Mouse (Mus musculus): ENCODE results near the gene Ensa. TPM values are rescaled to one million over a fixed set of nuclear protein-coding genes. Genes with fewer than 3 reads are reported as not detected.
A peak's percentile ranks its signal among the peaks of the same experiment; 100 is the strongest.
"Not testable (repeated sequence)": the region's sequence is repeated elsewhere in the genome, so short reads cannot be mapped to it uniquely, and the experiment has no call there.

The Ensa gene
- polyA plus RNA-seq, 1 experiment from 2014 or later, result 106 TPM

- no peaks in the 10 kb centered on the region for H3K9me3 ChIP-seq
- no peaks in the 10 kb centered on the region for H3K27me3 ChIP-seq
- peaks cover 22% of the 10 kb centered on the region for H3K36me3 ChIP-seq
- no peak overlapping the region for H3K27ac ChIP-seq (replicated peaks)
- no peak overlapping the region for H3K9ac ChIP-seq (replicated peaks)
- H3K4me1 ChIP-seq, result peaks cover 20% of the 10 kb centered on the region
- ATAC-seq (ENCODE audit: low FRiP score, low read depth), result no peak
- no peak overlapping the region for H3K4me3 ChIP-seq
- no peak overlapping the region for H3K4me2 ChIP-seq (replicated peaks)
- WGBS, result 65% methylated on average over 2 of the region's 2 CpGs
These were observed 1.2 kb upstream of the Ensa start for GRCm38 (mm10) chr3:95623551-95623950.

DNA sequence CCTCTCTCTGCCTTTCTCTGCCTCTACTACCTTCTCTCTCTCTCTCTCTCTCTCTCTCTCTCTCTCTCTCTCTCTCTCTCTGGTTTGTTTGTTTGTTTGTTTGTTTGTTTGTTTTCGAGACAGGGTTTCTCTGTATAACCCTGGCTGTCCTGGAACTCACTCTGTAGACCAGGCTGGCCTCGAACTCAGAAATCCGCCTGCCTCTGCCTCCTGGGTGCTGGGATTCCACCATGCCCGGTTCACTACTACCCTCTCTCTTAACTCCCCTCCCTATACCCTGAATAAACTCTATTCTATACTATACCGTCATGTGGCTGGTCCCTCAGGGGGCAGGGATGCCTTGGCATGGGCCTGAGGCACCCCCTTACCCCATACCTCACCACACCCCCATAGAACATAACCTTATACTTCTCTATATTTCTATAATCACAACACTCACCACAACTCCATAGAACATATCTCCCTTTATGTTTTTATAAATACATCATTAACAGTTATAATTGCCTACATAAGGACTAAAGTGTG, 740 bp upstream of the Ensa start:
- not testable (repeated sequence) for H3K9me3 ChIP-seq; H3K27me3 ChIP-seq; ATAC-seq (ENCODE audit: low FRiP score, low read depth)
- Histone ChIP-seq H3K4me2 (replicated peaks) (peak overlapping the region; percentile 53), H3K36me3 (peaks cover 26% of the 10 kb centered on the region), H3K9ac (replicated peaks) (0 out of 2 replicates have a peak overlapping the region, but pooled peaks have one; percentile 46), H3K4me3 (peak overlapping the region; percentile 72), H3K27ac (replicated peaks) (peak overlapping the region; percentile 76), H3K4me1 (peaks cover 20% of the 10 kb centered on the region)
- WGBS, result 74% methylated on average over 5 of the region's 5 CpGs

DNA sequence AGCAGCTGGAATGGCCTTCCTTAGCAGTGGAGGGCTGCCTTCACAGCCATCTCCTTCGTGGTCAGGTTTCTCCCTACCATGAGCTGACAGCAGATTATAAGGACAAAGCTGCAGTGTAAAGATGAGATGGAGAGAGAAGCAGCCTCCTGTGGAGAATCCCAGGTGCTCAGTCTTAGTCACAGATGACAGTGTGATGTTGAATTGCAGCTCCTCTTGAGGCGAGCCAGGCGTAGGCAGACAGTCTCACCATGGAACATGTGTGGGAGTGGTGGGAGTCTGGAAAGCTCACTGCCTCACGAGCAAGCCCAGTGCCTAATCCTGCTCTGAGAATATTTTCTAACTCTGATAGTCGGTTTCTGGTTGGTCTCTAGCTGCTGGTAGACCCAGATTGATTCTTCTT, 3.0 kb downstream of the Ensa start:
- Histone ChIP-seq H3K4me3 (no peak overlapping the region), H3K9ac (replicated peaks) (no peak overlapping the region), H3K27ac (replicated peaks) (no peak overlapping the region), H3K4me2 (replicated peaks) (no peak overlapping the region), H3K4me1 (peaks cover 20% of the 10 kb centered on the region), H3K27me3 (no peaks in the 10 kb centered on the region), H3K36me3 (peaks cover 58% of the 10 kb centered on the region), H3K9me3 (no peaks in the 10 kb centered on the region)
- no peak for ATAC-seq (ENCODE audit: low FRiP score, low read depth)
- 92% methylated on average over 5 of the region's 5 CpGs for WGBS

DNA sequence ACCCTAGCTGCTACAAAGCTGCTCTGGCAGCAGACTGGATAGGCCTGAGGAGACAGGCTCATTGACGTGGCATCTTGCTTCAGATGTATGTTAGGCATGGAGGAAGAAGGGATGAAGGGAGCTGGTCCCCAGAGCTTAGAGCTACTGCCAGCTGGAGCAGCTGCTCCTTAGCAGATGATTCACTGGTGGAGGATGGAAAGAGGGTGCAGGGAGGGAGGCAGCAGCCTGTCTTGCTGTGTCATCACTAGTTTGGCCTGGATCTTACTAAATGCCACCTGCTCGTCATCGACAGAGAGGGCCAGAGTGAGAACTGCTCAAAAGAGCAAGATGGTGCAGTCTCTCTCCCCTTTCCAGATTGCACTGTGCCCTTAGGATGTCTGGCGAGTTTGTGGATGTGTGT, 5.0 kb downstream of the Ensa start:
- Histone ChIP-seq H3K27me3 (no peaks in the 10 kb centered on the region), H3K4me1 (peaks cover 14% of the 10 kb centered on the region), H3K4me2 (replicated peaks) (no peak overlapping the region), H3K9ac (replicated peaks) (no peak overlapping the region), H3K36me3 (peaks cover 72% of the 10 kb centered on the region), H3K27ac (replicated peaks) (no peak overlapping the region), H3K4me3 (no peak overlapping the region), H3K9me3 (no peaks in the 10 kb centered on the region)
- no peak for ATAC-seq (ENCODE audit: low FRiP score, low read depth)
- 85% methylated on average over 4 of the region's 4 CpGs for WGBS

DNA sequence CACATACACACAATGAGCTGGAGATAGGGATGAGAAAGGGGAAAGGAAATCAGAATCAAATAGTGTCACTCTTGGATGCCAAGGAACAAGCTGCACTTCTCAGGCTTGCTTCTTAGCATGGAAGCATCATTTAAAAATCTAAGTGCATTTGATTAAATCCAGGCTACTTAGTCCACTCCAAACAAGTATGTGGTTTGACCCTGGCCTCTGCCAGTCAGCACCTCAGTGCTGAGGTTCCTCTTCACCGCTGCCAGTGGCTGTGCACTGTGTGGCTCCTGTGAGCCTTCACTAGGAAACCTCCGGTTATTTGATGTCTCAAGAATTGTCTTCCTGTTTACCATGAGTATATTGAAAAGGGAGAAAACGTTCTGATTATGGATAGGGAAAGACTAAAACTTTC, 6.1 kb downstream of the Ensa start:
- 87% methylated on average over 3 of the region's 3 CpGs for WGBS
- ATAC-seq (ENCODE audit: low FRiP score, low read depth), result no peak
- peaks cover 82% of the 10 kb centered on the region for H3K36me3 ChIP-seq
- no peaks in the 10 kb centered on the region for H3K9me3 ChIP-seq
- H3K27ac ChIP-seq (replicated peaks), result no peak overlapping the region
- H3K9ac ChIP-seq (replicated peaks), result no peak overlapping the region
- no peak overlapping the region for H3K4me2 ChIP-seq (replicated peaks)
- H3K4me1 ChIP-seq, result peaks cover 11% of the 10 kb centered on the region
- H3K27me3 ChIP-seq, result no peaks in the 10 kb centered on the region
- H3K4me3 ChIP-seq, result no peak overlapping the region

DNA sequence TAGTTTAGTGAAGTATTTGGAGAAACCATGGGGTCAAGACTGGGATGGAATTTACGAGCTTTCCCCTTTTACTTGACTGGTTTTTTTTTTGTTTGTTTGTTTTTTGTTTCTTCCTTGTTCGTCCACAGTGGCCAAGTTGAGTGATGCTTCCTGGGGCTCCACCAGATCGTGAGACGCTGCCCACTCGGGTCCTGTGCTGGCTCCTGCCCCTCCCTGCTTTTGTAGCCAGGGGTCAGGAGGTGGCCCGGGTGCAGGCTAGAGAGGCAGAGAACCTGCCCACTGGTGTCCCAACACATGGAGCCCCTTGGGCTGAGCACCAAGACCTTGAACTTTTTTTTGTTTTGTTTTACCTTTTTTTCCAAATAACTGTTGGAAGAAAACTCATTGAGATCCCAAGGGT, 6.5 kb downstream of the Ensa start:
- no peak overlapping the region for H3K9ac ChIP-seq (replicated peaks)
- H3K4me1 ChIP-seq, result peaks cover 7% of the 10 kb centered on the region
- no peaks in the 10 kb centered on the region for H3K9me3 ChIP-seq
- no peak overlapping the region for H3K4me2 ChIP-seq (replicated peaks)
- ATAC-seq (ENCODE audit: low FRiP score, low read depth), result no peak
- H3K36me3 ChIP-seq, result peaks cover 85% of the 10 kb centered on the region
- H3K27ac ChIP-seq (replicated peaks), result no peak overlapping the region
- no peaks in the 10 kb centered on the region for H3K27me3 ChIP-seq
- no peak overlapping the region for H3K4me3 ChIP-seq
- 78% methylated on average over 6 of the region's 6 CpGs for WGBS

GRCm38 (mm10) chr3:95632648-95633588, 8.1 kb downstream of the Ensa start:
- H3K27me3 ChIP-seq, result no peaks in the 10 kb centered on the region
- H3K4me3 ChIP-seq, result no peak overlapping the region
- ATAC-seq (ENCODE audit: low FRiP score, low read depth), result no peak
- peaks cover 85% of the 10 kb centered on the region for H3K36me3 ChIP-seq
- no peaks in the 10 kb centered on the region for H3K4me1 ChIP-seq
- H3K9ac ChIP-seq (replicated peaks), result no peak overlapping the region
- no peak overlapping the region for H3K27ac ChIP-seq (replicated peaks)
- H3K4me2 ChIP-seq (replicated peaks), result no peak overlapping the region
- H3K9me3 ChIP-seq, result no peaks in the 10 kb centered on the region
- WGBS, result 78% methylated on average over 12 of the region's 12 CpGs

DNA sequence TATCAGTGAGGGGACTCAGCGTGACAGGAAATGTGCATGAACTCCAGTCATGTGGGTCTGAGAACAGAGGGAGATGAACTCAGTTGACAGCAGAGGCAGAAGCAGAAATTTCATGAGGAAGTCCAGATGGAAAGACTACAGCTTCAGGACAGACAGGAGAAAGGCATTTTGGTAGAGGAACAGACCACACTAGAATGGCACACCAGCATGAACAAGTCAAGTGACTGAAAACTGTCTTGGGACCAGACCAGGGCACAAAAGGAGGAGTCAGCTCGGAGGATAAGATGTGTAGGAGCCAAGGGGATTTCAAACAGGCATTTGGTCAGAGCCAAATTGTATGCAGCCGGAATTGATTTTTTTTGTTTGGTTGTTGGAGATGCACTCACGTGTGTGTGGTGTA, 10.8 kb downstream of the Ensa start:
- Histone ChIP-seq H3K9ac (replicated peaks) (no peak overlapping the region), H3K27me3 (no peaks in the 10 kb centered on the region), H3K9me3 (no peaks in the 10 kb centered on the region), H3K4me2 (replicated peaks) (no peak overlapping the region), H3K27ac (replicated peaks) (no peak overlapping the region), H3K4me3 (no peak overlapping the region), H3K36me3 (peaks cover 75% of the 10 kb centered on the region), H3K4me1 (no peaks in the 10 kb centered on the region)
- 85% methylated on average over 4 of the region's 4 CpGs for WGBS
- ATAC-seq (ENCODE audit: low FRiP score, low read depth), result no peak

DNA sequence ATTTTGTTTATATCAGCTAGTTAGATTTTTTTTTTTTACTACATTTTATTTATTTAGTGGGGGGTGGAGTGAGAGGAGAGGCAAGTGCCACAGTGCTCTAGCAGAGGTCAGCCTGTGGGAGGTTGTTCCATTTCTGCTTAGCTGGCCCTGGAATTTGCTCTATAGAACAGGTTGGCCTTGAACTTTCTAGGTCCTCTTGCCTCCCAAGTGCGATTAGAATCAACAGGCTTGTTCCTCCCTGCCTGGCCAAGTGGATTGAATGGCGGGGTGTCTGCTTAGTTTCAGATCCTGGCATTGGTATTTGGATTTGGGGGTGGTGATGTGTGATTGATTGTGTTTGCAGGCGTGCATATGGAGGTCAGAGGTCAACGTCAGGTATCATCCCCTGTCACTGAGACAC, 11.3 kb downstream of the Ensa start:
- no peaks in the 10 kb centered on the region for H3K4me1 ChIP-seq
- no peak for ATAC-seq (ENCODE audit: low FRiP score, low read depth)
- WGBS, result 91% methylated on average over 4 of the region's 4 CpGs
- no peaks in the 10 kb centered on the region for H3K27me3 ChIP-seq
- peaks cover 74% of the 10 kb centered on the region for H3K36me3 ChIP-seq
- H3K9me3 ChIP-seq, result no peaks in the 10 kb centered on the region
- no peak overlapping the region for H3K9ac ChIP-seq (replicated peaks)
- no peak overlapping the region for H3K27ac ChIP-seq (replicated peaks)
- no peak overlapping the region for H3K4me2 ChIP-seq (replicated peaks)
- no peak overlapping the region for H3K4me3 ChIP-seq

- no peaks in the 10 kb centered on the region for H3K9me3 ChIP-seq
- H3K4me2 ChIP-seq (replicated peaks), result no peak overlapping the region
- no peak overlapping the region for H3K4me3 ChIP-seq
- no peaks in the 10 kb centered on the region for H3K27me3 ChIP-seq
- no peaks in the 10 kb centered on the region for H3K4me1 ChIP-seq
- no peak for ATAC-seq (ENCODE audit: low FRiP score, low read depth)
- H3K27ac ChIP-seq (replicated peaks), result no peak overlapping the region
- H3K36me3 ChIP-seq, result peaks cover 49% of the 10 kb centered on the region
- H3K9ac ChIP-seq (replicated peaks), result no peak overlapping the region
- WGBS, result 79% methylated on average over 1 of the region's 1 CpGs
These were observed 14.9 kb downstream of the Ensa start for GRCm38 (mm10) chr3:95639694-95640093.

- H3K36me3 ChIP-seq, result peaks cover 18% of the 10 kb centered on the region
- H3K9me3 ChIP-seq, result no peaks in the 10 kb centered on the region
- no peak for ATAC-seq (ENCODE audit: low FRiP score, low read depth)
- H3K4me2 ChIP-seq (replicated peaks), result no peak overlapping the region
- no peak overlapping the region for H3K4me3 ChIP-seq
- 93% methylated on average over 7 of the region's 7 CpGs for WGBS
- H3K4me1 ChIP-seq, result no peaks in the 10 kb centered on the region
- no peak overlapping the region for H3K9ac ChIP-seq (replicated peaks)
- H3K27ac ChIP-seq (replicated peaks), result no peak overlapping the region
- H3K27me3 ChIP-seq, result no peaks in the 10 kb centered on the region
These were observed 18.3 kb downstream of the Ensa start for GRCm38 (mm10) chr3:95643097-95643496.

DNA sequence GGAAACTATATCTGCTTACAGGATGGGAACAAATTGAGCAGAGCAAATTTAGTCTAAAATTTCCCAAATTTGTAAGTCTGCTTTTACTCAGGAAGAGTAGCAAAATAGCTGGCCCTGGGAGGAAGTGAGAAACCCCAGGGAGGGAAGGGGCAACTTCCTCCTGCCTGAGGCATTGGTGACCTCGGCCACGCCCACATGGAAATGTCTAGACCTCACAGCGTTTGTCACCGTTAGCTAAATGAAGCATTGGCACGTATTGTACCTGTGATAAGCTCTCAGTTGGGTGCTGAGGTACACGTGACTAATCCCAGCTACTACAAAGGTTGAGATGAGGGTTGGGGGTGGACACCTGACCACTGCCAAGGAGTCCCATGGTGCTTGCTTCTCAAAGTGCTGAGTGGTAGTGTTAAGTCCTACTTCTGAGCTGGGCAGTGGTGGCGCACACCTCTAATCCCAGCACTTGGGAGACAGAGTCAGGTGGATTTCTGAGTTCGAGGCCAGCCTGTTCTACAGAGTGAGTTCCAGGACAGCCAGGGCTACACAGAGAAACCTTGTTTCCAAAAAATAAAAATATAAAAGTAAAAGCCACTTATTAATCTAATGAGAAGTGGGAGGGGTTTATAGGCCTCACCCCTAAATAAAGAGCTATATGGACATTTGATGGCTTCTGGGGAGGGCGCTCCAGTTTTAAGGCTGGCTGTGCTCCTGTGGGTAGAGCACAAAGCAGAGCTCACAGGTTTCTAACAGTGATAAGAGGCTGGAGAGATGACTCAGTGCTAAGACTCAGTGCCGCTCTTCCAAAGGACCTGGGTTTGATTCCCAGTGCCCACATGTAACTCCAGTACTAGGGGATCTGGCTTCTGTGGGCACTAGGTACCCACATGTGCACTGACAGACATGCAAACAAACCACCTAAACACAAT, 20.8 kb downstream of the Ensa start:
- WGBS, result 70% methylated on average over 10 of the region's 10 CpGs
- H3K9ac ChIP-seq (replicated peaks), result no peak overlapping the region
- H3K27me3 ChIP-seq, result no peaks in the 10 kb centered on the region
- no peak overlapping the region for H3K27ac ChIP-seq (replicated peaks)
- no peak overlapping the region for H3K4me3 ChIP-seq
- ATAC-seq (ENCODE audit: low FRiP score, low read depth), result no peak
- H3K4me2 ChIP-seq (replicated peaks), result no peak overlapping the region
- H3K9me3 ChIP-seq, result no peaks in the 10 kb centered on the region
- H3K4me1 ChIP-seq, result no peaks in the 10 kb centered on the region
- H3K36me3 ChIP-seq, result peaks cover 4% of the 10 kb centered on the region; the same call in 1 of the 2 replicates
